Mouse (Mus musculus): Measurements from ENCODE around the gene Extl1.
"Not testable (repeated sequence)": the region's sequence is repeated elsewhere in the genome, so short reads cannot be mapped to it uniquely, and the experiment has no call there.

Extl1 gene

DNA sequence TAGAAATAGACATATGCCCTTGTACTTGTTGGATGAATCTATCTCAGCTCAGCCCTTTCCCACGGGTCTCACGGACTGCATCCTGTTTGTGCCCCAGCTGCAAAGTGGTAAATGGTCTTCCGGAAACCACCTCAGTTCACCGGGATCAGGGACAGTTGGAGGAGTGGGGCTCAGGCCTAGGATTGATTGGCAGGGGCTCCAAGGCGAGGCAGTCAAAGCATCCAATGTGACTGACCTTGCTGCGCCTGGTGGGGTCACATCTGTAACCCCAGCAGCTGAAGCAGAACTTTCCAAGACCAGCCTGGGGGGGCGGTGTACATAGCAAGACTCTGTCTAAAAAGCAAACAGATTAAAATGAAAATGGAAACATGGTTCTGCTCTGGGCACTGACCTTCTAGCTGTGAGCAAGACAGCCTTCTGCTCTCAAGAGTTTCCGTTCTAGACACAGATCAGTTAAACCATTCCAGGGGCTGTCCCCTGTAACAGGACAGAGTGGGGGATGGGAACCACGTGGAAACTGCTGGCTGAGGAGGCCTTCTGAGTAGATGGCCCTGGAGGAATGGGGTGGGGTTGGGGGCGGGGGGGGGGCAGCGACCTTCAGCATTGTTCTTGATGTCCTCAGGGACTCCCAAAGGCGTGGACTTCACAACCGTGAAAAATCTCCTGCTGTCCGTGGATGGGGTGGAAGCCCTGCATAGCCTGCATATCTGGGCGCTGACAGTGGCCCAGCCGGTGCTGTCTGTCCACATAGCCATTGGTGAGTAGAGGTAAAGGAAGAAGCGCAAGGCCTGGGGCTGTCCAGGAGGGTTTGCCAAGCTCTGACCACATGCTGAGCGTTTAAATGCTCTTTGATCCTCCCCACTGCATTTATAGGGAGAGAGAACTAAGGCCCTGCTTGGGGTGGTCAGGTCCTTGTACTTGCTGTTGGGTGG lies 32.1 kb downstream of the Extl1 start:
- DNase-seq (ENCODE audit: low spot score in 2 of 2) = no peak

DNA sequence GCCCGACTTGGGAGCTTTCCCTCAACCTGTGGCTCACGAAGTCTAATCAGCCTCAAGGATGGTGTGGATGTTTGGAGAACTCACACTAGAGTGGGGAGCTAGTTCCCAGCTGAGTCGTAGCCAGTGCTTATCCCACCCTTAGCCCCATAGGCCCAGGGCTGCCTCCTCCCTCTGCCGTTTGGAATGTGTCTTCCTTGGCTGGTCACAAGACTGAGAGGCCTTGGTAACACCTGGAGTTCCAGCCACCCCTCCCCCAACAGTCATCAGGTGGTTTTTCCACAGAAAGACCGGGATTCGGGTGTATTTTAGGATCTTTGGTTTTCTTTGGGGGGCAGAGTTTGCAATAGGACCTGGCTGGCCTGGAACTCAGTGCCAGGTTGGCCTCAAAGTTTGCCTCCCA lies 33.0 kb downstream of the Extl1 start:
- no peak for DNase-seq (ENCODE audit: low spot score in 2 of 2)

DNA sequence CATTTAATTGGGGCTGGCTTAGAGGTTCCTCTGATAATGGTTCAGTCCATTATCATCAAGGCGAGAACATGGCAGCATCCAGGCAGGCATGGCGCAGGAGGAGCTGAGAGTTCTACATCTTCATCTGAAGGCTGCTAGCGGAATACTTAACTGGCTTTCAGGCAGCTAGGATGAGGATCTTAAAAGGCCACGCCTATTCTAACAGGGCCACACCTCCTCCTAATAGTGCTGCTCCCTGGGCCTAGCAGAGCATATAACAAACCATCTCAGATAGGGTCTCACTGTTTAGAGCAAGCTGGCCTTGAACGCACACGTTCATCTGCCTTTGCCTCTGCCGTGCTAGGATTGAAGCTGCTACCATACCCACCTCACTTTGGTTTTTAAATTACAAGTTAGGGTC lies 33.8 kb downstream of the Extl1 start:
- no peak for DNase-seq (ENCODE audit: low spot score in 2 of 2)

DNA sequence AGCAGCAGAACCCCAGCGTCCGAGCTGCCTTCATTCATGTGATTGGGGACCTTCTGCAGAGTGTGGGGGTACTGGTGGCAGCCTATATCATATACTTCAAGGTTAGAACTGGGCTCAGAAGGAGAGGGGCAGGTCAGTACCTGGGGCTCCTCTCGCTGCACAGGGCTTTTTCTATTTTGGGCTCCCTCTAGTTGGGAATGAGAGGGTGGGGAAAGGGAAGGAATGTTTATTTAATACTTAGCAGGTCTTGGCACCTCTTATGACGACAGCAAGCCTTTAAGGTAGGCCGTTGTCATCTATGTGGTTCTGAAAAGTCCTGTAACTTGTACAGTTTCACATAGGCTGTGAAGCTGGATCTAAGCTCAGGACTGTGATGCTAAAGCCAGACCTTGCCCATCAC lies 35.1 kb downstream of the Extl1 start:
- no peak for DNase-seq (ENCODE audit: low spot score in 2 of 2)

- DNase-seq (ENCODE audit: low spot score in 2 of 2) = no peak
Observed at GRCm38 (mm10) chr4:134348078-134348477, 35.6 kb downstream of the Extl1 start.

- no peak for DNase-seq (ENCODE audit: low spot score in 2 of 2)
Observed at GRCm38 (mm10) chr4:134345802-134346201, 37.8 kb downstream of the Extl1 start.

DNA sequence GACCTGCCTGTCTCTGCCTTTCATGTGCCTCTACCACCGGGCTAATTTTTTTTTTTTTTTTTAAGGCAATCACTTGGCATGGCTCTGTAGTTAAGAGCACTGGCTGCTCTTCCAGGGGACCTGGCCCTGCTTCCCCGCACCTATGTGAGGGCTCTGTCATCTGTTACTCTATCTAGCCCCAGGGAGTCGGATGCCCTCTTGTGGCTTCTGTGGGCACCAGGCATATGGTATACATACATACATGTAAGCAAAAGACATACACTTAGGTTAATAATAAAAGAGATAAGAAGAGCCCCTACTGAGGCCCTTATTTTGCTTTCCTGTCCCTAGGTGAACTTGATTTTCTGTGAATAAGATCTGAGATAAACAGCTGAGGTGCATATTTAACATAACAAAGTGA lies 39.0 kb downstream of the Extl1 start:
- DNase-seq (ENCODE audit: low spot score in 2 of 2) = no peak

DNA sequence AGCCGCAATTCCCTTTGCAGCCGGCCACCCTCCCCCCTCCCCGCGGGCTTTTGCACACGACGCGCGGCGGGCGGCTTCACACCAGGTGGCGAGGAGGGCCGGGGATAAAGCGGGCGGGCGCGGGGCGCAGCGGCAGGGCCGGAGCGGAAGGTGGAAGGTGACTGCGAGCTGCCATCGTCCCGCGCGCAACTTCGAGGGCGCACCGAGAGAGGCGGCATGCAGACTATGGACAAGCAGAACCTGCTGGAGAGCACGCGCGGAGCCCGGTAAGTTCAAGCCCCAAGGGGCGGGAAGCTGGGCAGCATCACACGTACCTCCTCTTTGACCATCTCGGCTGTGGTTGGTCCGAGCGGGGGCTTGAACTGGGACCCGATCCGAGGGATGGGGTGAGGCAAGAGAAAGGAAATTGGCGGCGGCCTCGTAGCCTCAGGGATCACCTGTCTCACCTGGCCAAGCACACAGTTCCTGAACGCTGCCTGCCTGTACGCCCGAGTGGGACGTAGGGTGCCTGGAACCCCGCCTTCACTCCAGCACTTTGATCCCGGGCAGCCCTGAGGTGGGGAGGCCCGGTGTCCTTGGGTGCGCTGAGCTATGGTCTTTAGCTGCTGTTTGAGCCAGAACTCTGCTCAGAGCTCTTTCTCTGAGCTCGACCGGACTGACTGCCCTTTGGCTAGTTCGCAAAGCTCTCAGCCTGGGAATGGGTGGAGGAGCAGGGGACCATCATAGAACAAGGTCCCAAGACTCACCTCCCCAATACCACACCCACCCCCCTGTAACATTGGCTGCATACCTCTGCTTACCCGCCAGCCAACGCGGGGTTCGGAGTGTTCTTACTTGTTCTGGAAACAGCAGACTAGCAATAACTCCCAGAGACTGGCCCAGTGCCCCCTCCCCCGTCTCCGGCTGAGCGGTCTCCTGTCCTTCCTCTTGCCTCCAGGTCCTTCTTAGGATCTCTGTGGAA lies 40.3 kb downstream of the Extl1 start, which contains the start of gene Slc30a2:
Gene Slc30a2, plus strand, starts transcription at position 111 of the 961 bp plus-strand sequence.
- DNase-seq (ENCODE audit: low spot score in 2 of 2) = no peak

- DNase-seq (ENCODE audit: low spot score in 2 of 2) = no peak
Observed at GRCm38 (mm10) chr4:134342213-134342779, 41.4 kb downstream of the Extl1 start.

GRCm38 (mm10) chr4:134341231-134341630 lies 42.4 kb downstream of the Extl1 start:
- not testable (repeated sequence) for DNase-seq (ENCODE audit: low spot score in 2 of 2)

DNA sequence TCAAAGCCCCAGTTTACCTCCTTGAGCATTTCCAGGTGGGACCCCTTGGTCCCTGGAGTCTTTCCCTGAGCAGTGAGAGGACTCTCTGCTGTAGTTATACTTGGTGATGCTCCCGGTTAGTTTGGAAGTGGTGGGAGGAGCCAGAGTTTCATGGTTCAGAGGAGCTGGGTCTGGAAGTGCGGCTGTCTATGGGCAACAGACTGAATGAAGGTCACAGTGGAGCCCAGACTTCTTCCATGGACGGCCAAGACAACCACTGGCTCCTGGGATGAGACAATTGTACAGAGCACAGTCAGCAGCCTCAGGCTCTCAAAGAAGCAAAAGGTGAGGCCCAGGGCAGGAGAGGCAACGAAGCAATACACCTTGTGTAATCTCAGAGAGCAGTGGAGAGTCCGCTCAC lies 53.4 kb downstream of the Extl1 start:
- no peak for DNase-seq (ENCODE audit: low spot score in 2 of 2)

DNA sequence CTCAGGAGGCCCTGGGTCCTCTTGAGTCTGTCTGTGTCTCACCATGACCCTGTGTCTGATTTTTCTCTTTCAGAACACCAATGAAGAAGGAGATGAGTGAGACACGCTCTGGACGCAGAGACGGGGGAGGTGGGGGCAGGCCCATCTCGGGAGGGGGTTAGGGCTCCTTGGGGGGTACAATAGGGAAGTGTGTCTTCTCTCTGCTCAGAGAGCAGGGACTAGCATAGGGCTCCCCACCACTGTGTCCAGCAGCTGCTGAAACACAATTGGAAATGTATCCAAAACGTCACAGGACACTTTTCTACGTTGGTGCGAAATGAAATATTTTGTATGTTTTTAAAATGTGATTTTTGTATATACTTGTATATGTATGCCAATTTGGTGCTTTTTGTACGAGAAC lies 54.8 kb downstream of the Extl1 start:
- DNase-seq (ENCODE audit: low spot score in 2 of 2) = no peak

GRCm38 (mm10) chr4:134328151-134328550 lies 55.5 kb downstream of the Extl1 start:
- DNase-seq (ENCODE audit: low spot score in 2 of 2) = no peak

GRCm38 (mm10) chr4:134326859-134327530 lies 56.7 kb downstream of the Extl1 start:
- no peak for DNase-seq (ENCODE audit: low spot score in 2 of 2)

DNA sequence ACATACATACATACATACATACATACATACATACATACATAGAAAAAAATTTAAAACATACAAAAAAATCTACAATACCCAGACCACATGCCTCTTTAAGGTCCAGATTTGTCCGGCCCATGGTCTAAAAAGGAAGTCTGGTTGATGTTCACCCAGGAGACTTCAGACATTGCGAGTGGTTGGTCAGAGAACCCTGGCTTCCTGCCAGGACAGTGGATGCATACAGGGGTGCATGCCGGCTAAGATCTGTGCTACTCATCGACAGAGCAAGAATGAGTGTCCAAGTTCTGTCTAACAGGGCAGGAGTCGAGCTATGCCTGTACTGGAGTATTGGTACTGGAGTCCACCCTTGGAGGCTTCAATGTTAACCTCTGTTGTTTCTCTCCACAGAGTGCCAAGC lies 59.0 kb downstream of the Extl1 start:
- no peak for DNase-seq (ENCODE audit: low spot score in 2 of 2)

GRCm38 (mm10) chr4:134321524-134321923 lies 62.1 kb downstream of the Extl1 start:
- DNase-seq (ENCODE audit: low spot score in 2 of 2) = no peak

DNA sequence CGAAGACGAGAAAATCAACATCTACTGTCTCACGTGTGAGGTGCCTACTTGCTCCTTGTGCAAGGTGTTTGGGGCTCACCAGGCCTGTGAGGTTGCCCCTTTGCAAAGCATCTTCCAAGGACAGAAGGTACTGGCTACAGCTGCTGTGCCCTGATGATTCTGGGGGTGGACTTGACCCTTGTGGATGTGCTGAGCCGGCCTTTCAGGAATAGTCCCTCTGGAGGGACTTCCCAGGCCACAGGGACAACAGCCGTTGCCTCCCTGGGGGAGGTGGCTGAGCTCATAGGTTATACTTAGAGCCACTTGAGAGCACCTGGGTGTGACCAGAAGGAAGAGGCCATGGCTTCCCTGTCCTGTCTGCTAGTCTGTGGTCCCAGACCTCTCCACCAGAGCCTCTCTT lies 64.0 kb downstream of the Extl1 start:
- no peak for DNase-seq (ENCODE audit: low spot score in 2 of 2)

- DNase-seq (ENCODE audit: low spot score in 2 of 2) = no peak
Observed at GRCm38 (mm10) chr4:134319074-134319473, 64.6 kb downstream of the Extl1 start.

- DNase-seq (ENCODE audit: low spot score in 2 of 2) = no peak
Observed at GRCm38 (mm10) chr4:134316390-134316789, 67.3 kb downstream of the Extl1 start.

DNA sequence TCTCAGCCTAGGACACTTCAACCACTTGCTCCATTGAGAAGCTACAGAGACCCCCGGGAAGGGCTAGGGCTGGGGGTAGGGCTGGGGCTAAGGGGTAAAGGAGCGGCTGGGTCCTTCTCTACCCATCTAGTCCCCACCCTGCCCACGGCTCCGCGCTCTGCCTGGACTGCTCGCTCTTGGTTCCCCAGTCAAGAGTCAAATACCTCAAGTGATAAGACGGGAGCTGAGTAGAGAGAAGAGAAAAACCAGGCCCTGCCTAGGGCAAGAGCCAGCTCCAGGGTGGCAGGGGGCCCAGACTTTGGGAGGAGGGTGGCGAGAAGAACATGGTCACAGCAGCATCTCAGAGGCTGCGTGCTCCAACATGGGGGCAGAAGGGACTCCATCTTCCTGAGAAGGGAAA lies 68.2 kb downstream of the Extl1 start:
- no peak for DNase-seq (ENCODE audit: low spot score in 2 of 2)

DNA sequence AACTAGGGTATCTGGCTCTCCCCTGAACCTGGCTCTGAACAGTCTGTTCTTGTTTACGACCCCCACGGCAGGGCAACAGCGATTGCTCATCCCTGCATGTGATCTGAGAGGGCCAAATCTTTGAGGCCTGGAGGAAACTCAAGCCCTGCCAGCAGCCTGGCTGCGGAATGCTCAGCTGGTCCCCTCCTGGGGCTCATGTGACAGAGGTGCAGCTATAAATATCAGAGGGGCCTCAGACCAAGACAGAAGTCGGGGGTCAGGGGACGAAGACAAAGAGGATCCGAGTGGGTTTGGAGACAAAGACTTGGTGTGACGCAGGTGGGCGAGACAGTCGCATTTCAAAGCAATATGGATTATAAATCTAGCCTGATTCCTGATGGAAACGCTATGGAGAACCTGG lies 68.8 kb downstream of the Extl1 start, which contains the start of gene Trim63:
Gene Trim63, plus strand, starts transcription at position 245 of the 400 bp plus-strand sequence.
- DNase-seq (ENCODE audit: low spot score in 2 of 2) = no peak
